Mouse (Mus musculus) spleen, postnatal 36 days (tissue): ENCODE results near the gene Slc25a33.
A peak's percentile ranks its signal among the peaks of the same experiment; 100 is the strongest.
"Not testable (repeated sequence)": the region's sequence is repeated elsewhere in the genome, so short reads cannot be mapped to it uniquely, and the experiment has no call there.

ENCODE experiments used
- DNase-seq, 2 experiments: peaks; one replicate each; pipeline ENCODE4 v3.0.0; 2022; ENCODE audit warnings: low spot score in 2 of 2, mixed read lengths in 1 of 2

Gene Slc25a33

GRCm38 (mm10) chr4:149758423-149758822 lies 15.7 kb downstream of the Slc25a33 start:
- no peak for DNase-seq

GRCm38 (mm10) chr4:149756546-149756945 lies 17.5 kb downstream of the Slc25a33 start:
- DNase-seq = not testable (repeated sequence)

GRCm38 (mm10) chr4:149752836-149753235 lies 21.2 kb downstream of the Slc25a33 start:
- DNase-seq = no peak

- DNase-seq = no peak
Observed at GRCm38 (mm10) chr4:149752124-149752799, 21.8 kb downstream of the Slc25a33 start.

GRCm38 (mm10) chr4:149750671-149751070 lies 23.4 kb downstream of the Slc25a33 start:
- no peak for DNase-seq

- DNase-seq = not testable (repeated sequence)
Observed at GRCm38 (mm10) chr4:149749663-149750015, 24.4 kb downstream of the Slc25a33 start.

GRCm38 (mm10) chr4:149749003-149749662 lies 24.9 kb downstream of the Slc25a33 start:
- no peak for DNase-seq

- no peak for DNase-seq
Observed at GRCm38 (mm10) chr4:149744119-149744518, 30.0 kb downstream of the Slc25a33 start.

- no peak for DNase-seq
Observed at GRCm38 (mm10) chr4:149742011-149742530, 32.0 kb downstream of the Slc25a33 start.

- DNase-seq = no peak
Observed at GRCm38 (mm10) chr4:149740301-149740700, 33.8 kb downstream of the Slc25a33 start.

GRCm38 (mm10) chr4:149739478-149739877 lies 34.6 kb downstream of the Slc25a33 start:
- DNase-seq = no peak

- peak; percentile 92 for DNase-seq
Observed at GRCm38 (mm10) chr4:149737383-149738324, 36.4 kb downstream of the Slc25a33 start, which contains the start of gene Tmem201. TSS of gene Tmem201 (minus strand) at chr4:149738044.

- no peak for DNase-seq
Observed at GRCm38 (mm10) chr4:149736581-149736980, 37.5 kb downstream of the Slc25a33 start.

GRCm38 (mm10) chr4:149735624-149736250 lies 38.3 kb downstream of the Slc25a33 start:
- no peak for DNase-seq

GRCm38 (mm10) chr4:149734730-149735475 lies 39.2 kb downstream of the Slc25a33 start:
- DNase-seq = no peak

GRCm38 (mm10) chr4:149734246-149734645 lies 39.8 kb downstream of the Slc25a33 start:
- DNase-seq = no peak

GRCm38 (mm10) chr4:149733748-149734147 lies 40.3 kb downstream of the Slc25a33 start:
- no peak for DNase-seq

- no peak for DNase-seq
Observed at GRCm38 (mm10) chr4:149732800-149733199, 41.3 kb downstream of the Slc25a33 start.

- no peak for DNase-seq
Observed at GRCm38 (mm10) chr4:149732313-149732712, 41.8 kb downstream of the Slc25a33 start.

GRCm38 (mm10) chr4:149730827-149731226 lies 43.2 kb downstream of the Slc25a33 start:
- DNase-seq = no peak

GRCm38 (mm10) chr4:149728810-149729209 lies 45.3 kb downstream of the Slc25a33 start:
- no peak for DNase-seq
